Mouse (Mus musculus) CH12.LX (cell line): ENCODE measurements around the gene Wdfy3. TPM values are rescaled to one million over a fixed set of nuclear protein-coding genes. Genes with fewer than 3 reads are reported as not detected.

Experiments used
- DNase-seq: peaks from one replicate; pipeline ENCODE4 v3.0.0-alpha.2; 2013; ENCODE audit errors: extremely low read depth
- H3K27ac ChIP-seq: 2 replicates; pipeline ENCODE4 v1.5.1; 2012; ENCODE audit warnings: low read depth, mild to moderate bottlenecking, control low read depth, moderate library complexity; ENCODE audit not compliant: insufficient read depth
- H3K27me3 ChIP-seq: replicated peaks from 2 replicates; pipeline ENCODE3; 2012; ENCODE audit warnings: inconsistent platforms
- H3K36me3 ChIP-seq, 2 experiments: replicated peaks in 1 of 2; 2 replicates each; pipeline versions ENCODE3 to v1.6.1; 2012; ENCODE audit warnings: inconsistent platforms in 1 of 2, low read length in 1 of 2, mild to moderate bottlenecking in 1 of 2, mixed read lengths in 1 of 2, moderate library complexity in 1 of 2; ENCODE audit not compliant: control insufficient read depth in 1 of 2, insufficient read depth in 1 of 2
- H3K4me1 ChIP-seq, 2 experiments: 2 replicates each; pipeline ENCODE4 v1.6.1; 2012; ENCODE audit warnings: inconsistent platforms in 1 of 2, moderate library complexity in 1 of 2; ENCODE audit not compliant: insufficient read depth in 2 of 2, control insufficient read depth in 1 of 2
- H3K4me2 ChIP-seq: 2 replicates; pipeline ENCODE4 v1.6.1; 2012; ENCODE audit warnings: low read depth, mild to moderate bottlenecking, control low read depth; ENCODE audit not compliant: poor library complexity, insufficient read depth, severe bottlenecking
- H3K4me3 ChIP-seq, 3 experiments: fragments of 150-350 bp in 1 of 3; sonication (generic) in 1 of 3; replicated peaks in 1 of 3; 2 replicates each; pipeline versions ENCODE3 to v1.5.1; 2011 to 2012; ENCODE audit warnings: low read depth in 2 of 3, low read length in 2 of 3, mild to moderate bottlenecking in 2 of 3, moderate library complexity in 2 of 3, control low read depth in 1 of 3, improper control_type of control experiment in 1 of 3, inconsistent platforms in 1 of 3, mixed read lengths in 1 of 3; ENCODE audit not compliant: poor library complexity in 1 of 3
- H3K79me2 ChIP-seq: replicated peaks from 2 replicates; pipeline ENCODE4 v1.6.1; 2012; ENCODE audit warnings: mild to moderate bottlenecking, moderate library complexity; ENCODE audit not compliant: control insufficient read depth, poor library complexity, insufficient read depth, severe bottlenecking; ENCODE audit errors: extremely low read depth
- H3K9ac ChIP-seq: 2 replicates; pipeline ENCODE4 v1.6.1; 2012; ENCODE audit warnings: low read depth, mild to moderate bottlenecking, control low read depth, moderate library complexity; ENCODE audit not compliant: insufficient read depth
- H3K9me3 ChIP-seq: replicated peaks from 2 replicates; pipeline ENCODE3; 2012; ENCODE audit warnings: low read length, inconsistent platforms, mixed read lengths
- CHD1 ChIP-seq: IDR thresholded peaks from 2 replicates; pipeline ENCODE4 v1.6.1; 2012; ENCODE audit warnings: low read depth, low read length, improper control_type of control experiment, inconsistent platforms
- ELF1 ChIP-seq: IDR thresholded peaks from 2 replicates; pipeline ENCODE4 v1.6.1; 2014; ENCODE audit warnings: low read depth, mild to moderate bottlenecking, inconsistent platforms, low read length, improper control_type of control experiment
- MAFK ChIP-seq: IDR thresholded peaks from 2 replicates; pipeline ENCODE4 v1.6.1; 2011; ENCODE audit warnings: low read length, improper control_type of control experiment; ENCODE audit not compliant: insufficient replicate concordance
- MXI1 ChIP-seq: IDR thresholded peaks from 2 replicates; pipeline ENCODE4 v1.6.1; 2011; ENCODE audit warnings: mild to moderate bottlenecking, low read depth, low read length, improper control_type of control experiment
- POLR2A ChIP-seq: IDR thresholded peaks from 2 replicates; pipeline ENCODE4 v1.6.1; 2011; ENCODE audit warnings: low read depth, mild to moderate bottlenecking, improper control_type of control experiment, low read length
- POLR2AphosphoS2 ChIP-seq: IDR thresholded peaks from 2 replicates; pipeline ENCODE4 v1.6.1; 2011; ENCODE audit warnings: low read depth, low read length, improper control_type of control experiment
- SIN3A ChIP-seq: IDR thresholded peaks from 2 replicates; pipeline ENCODE4 v1.6.1; 2012; ENCODE audit warnings: low read length, improper control_type of control experiment, inconsistent platforms
- TBP ChIP-seq: conservative IDR thresholded peaks from 2 replicates; pipeline ENCODE4 v1.6.1; 2011; ENCODE audit warnings: low read depth, low read length, improper control_type of control experiment
- USF2 ChIP-seq: conservative IDR thresholded peaks from 2 replicates; pipeline ENCODE4 v1.6.1; 2011; ENCODE audit warnings: low read depth, low read length, improper control_type of control experiment
- ZMIZ1 ChIP-seq: IDR thresholded peaks from 2 replicates; pipeline ENCODE4 v1.6.1; 2012; ENCODE audit warnings: low read depth, mild to moderate bottlenecking, inconsistent platforms, low read length, improper control_type of control experiment
- dilution Hi-C: fragments of 300-500 bp; cut with MboI; formaldehyde crosslinking; loops from 2 replicates; pipeline ENCODE4 v1.14.3; 2020; ENCODE audit warnings: low sequenced_read_pairs; ENCODE audit not compliant: extremely low pct_unique_long_range_greater_than_20kb, extremely low pct_ligation_motif_present
- in situ Hi-C: fragments of 300-500 bp; cut with MboI; formaldehyde crosslinking; loops from 3 replicates; pipeline ENCODE4 v1.14.3; 2019; ENCODE audit warnings: low sequenced_read_pairs, low pct_ligation_motif_present, low pct_unique_long_range_greater_than_20kb, mixed read lengths
- polyA plus RNA-seq: library from polyadenylated mRNA; unstranded; fragments of >175 nt; gene quantifications from 2 replicates; pipeline ENCODE4 v1.2.1, GENCODE M21; 2012; ENCODE audit warnings: low read depth; ENCODE audit not compliant: insufficient read length
- total RNA-seq, 2 experiments: library from RNA; depleted of rRNA; stranded (reverse); fragments of 300-350 nt in 1 of 2; fragments of >200 nt in 1 of 2; gene quantifications; 2 replicates each; pipeline ENCODE4 v1.2.3; 2012 to 2014

Wdfy3 gene
- total and polyA plus RNA-seq, 3 experiments, result not detected

DNA sequence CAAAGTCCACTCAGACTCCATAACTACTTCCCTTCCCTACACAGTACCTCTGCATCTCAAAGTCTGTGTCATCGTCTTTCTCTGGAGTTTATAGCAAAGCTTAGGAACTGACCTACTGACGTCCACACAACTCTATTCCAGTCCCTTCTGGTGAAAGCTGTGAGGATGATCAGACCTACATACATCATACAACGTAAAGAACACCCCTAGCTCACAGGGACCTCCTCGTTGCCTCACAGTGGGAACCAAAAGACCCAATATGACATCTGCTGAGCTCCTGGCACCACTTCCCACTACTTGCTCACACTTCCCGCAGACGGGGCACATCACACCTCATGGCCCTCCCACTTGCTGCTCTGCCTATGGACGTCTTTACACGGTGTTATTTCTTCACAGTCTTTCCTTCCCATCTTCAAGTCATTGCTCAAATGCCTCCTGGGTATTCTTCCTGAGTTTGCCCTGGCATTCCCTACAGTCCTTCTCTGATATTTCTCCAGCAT lies 23.1 kb downstream of the Wdfy3 start:
- H3K4me2 ChIP-seq, result no peak overlapping the region
- in situ Hi-C loops, result no loop called here
- H3K79me2 ChIP-seq, result no peaks in the 10 kb centered on the region
- no peak for DNase-seq
- H3K9me3 ChIP-seq, result peaks cover 25% of the 10 kb centered on the region
- no peak for TF ChIP-seq ZMIZ1
- no peak for TF ChIP-seq SIN3A
- TF ChIP-seq, all 38 proteins: peak for 0
- no peaks in the 10 kb centered on the region for H3K4me1 ChIP-seq
- H3K27ac ChIP-seq, result no peak overlapping the region
- H3K4me3 ChIP-seq, result no peak overlapping the region
- dilution Hi-C loops, result no loop called here
- no peak overlapping the region for H3K9ac ChIP-seq
- H3K27me3 ChIP-seq, result no peaks in the 10 kb centered on the region
- H3K36me3 ChIP-seq, result no peaks in the 10 kb centered on the region

DNA sequence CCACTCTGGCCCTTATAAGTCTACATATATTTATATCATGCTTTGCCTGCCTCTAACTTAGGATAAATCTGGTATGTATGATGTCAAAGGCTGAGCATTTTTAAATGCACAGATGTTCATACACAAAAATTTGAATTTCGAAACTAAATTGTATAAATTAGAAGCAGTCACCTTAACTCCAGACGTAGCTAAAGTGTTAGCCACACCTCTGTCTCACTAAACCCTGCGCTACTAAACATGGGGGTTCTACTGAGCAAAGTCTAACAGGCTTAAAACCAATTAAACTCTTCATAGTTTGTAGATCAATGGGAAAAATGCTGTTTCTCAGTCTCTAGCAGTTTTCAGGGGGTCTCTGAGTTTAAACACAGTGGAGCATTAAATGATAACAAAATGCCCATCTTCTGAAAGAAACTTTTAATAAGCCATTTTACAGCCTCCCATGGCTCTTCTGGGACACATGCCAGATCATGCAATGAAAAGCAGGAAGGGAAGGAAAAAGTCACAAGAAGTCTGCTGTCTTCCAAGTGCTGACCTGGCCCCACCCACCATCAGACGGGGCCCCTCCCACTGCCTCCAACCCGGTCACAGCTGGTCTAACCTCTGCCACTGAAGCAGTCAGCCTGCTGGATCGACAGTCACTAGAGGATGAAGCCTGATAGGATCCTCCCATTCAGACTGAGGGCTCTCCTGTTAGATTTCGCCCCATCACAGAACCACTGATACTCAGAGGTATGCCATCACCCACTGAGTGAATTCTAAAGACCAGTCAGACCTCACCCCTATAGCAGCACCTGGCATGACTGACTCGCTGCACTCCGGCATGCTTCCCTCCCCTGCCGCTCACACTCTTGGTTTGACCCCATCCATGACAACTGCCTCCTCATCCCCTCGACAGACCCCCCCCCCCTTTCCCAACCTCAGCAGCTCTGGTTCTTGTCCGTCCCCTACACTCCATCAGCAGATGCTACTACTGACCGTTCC lies 23.8 kb downstream of the Wdfy3 start:
- Histone ChIP-seq H3K9me3 (peaks cover 31% of the 10 kb centered on the region), H3K4me3 (no peak overlapping the region), H3K9ac (no peak overlapping the region), H3K36me3 (no peaks in the 10 kb centered on the region), H3K4me2 (no peak overlapping the region), H3K4me1 (no peaks in the 10 kb centered on the region), H3K27me3 (no peaks in the 10 kb centered on the region), H3K27ac (no peak overlapping the region), H3K79me2 (no peaks in the 10 kb centered on the region)
- TF ChIP-seq POLR2A (no peak), MAFK (no peak), POLR2AphosphoS2 (no peak), MXI1 (no peak)
- dilution Hi-C loops (no loop called here), in situ Hi-C loops (no loop called here)
- DNase-seq, result no peak

DNA sequence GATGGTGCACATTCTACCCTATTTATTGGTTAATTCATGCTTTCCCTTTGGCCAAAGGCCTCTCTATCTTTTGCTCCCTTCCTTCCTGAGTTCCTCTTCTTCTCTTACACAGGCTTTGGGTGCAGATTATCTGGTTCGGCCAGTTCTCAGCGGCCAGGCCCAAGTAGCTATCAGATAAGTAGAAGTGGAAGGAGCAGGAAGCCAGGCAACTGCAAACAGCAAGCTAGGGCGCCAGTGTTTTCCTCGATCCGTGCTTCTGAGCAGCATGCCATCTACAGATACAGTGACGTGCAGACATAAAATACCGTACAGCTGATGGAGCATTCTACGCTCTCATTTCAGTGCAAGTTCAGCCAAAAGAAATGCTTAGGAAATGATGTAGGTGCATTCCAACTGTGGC lies 24.5 kb downstream of the Wdfy3 start:
- Histone ChIP-seq H3K9me3 (peaks cover 37% of the 10 kb centered on the region), H3K4me2 (no peak overlapping the region), H3K79me2 (no peaks in the 10 kb centered on the region), H3K27me3 (no peaks in the 10 kb centered on the region), H3K27ac (no peak overlapping the region), H3K4me3 (no peak overlapping the region), H3K4me1 (no peaks in the 10 kb centered on the region), H3K9ac (no peak overlapping the region), H3K36me3 (no peaks in the 10 kb centered on the region)
- no peak for TF ChIP-seq CHD1
- TF ChIP-seq TBP, result no peak
- TF ChIP-seq USF2, result no peak
- no peak for TF ChIP-seq ELF1
- in situ Hi-C loops (no loop called here), dilution Hi-C loops (no loop called here)
- DNase-seq, result no peak
